Mouse (Mus musculus) CH12F3 (cell line): ENCODE data around the gene Itgam.

Source experiments
- in situ Hi-C: fragments of 300-500 bp; cut with MboI; formaldehyde crosslinking; loops from 2 replicates; pipeline ENCODE4 v1.14.3; 2020; ENCODE audit warnings: low sequenced_read_pairs

Gene Itgam

DNA sequence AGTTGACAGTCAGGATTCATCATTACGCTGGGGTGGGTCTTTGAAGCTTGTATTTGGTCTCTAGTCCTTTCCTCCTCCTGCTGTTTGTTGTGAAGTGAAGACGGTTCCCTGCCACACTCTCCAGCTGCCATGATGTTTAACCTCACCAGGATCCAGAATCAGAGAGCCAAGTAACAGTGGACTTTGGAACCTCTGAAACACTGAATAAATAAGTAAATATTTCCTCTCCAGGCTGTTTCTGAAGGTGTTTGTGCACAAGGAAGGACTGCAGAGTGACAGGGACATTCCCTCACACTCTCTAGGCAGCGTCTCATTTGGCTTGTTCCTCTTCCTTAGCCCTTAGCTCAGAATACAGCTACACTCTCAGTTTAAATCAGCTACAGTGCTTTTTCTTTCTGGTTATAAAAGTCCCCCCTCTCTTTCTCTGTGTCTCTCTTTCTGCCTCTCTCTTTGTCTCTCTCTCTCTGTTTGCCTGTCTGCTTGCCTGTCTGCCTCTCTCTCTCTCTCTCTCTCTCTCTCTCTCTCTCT lies 5.5 kb upstream of the Itgam start:
- in situ Hi-C loops: no loop called here

DNA sequence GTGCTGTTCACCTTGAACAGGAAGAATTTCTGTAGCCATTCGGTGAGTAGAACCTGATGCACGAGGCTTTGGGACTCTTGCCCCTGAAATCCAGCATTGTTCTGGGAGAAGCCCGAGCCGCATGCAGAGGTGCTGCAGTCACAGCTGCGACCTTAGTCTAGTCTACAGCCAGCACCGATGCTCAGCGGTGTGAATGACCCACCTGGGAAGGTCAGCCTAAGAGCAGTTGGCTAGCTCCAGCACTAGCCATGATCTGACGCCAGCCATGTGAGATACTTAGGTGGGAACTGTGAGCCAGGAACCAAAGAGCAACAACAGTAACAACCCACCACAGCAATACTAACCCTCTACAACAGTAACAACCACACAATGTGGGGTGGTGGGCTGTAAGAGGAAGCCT lies 4.6 kb upstream of the Itgam start:
- in situ Hi-C loops: no loop called here

GRCm38 (mm10) chr7:128058576-128058975 lies 3.9 kb upstream of the Itgam start:
- in situ Hi-C loops: no loop called here

- in situ Hi-C loops: no loop called here
Observed at GRCm38 (mm10) chr7:128059091-128059490, 3.3 kb upstream of the Itgam start.

- in situ Hi-C loops: no loop called here
Observed at GRCm38 (mm10) chr7:128063211-128063781, 856 bp downstream of the Itgam start.

- in situ Hi-C loops: no loop called here
Observed at GRCm38 (mm10) chr7:128065547-128065946, 3.1 kb downstream of the Itgam start.

DNA sequence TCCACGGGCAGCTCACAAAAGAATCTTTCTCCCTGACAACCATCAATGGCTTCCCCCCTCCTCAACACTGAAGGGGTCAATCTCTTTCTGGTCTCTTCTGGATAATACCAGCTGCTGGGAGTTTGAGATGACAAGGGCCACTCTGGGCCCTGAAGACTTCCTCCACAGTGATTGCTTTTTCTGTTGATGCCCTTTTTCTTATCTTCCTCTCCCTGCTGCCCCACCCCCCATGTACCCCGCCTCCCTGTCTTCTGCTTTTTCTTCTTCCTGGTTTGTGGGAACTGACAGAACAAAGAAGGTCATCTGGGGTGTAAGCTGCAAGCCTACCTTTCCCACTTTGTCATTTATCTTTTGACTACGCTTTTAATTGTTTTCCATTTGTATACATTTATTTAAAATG lies 5.4 kb downstream of the Itgam start:
- in situ Hi-C loops: no loop called here

DNA sequence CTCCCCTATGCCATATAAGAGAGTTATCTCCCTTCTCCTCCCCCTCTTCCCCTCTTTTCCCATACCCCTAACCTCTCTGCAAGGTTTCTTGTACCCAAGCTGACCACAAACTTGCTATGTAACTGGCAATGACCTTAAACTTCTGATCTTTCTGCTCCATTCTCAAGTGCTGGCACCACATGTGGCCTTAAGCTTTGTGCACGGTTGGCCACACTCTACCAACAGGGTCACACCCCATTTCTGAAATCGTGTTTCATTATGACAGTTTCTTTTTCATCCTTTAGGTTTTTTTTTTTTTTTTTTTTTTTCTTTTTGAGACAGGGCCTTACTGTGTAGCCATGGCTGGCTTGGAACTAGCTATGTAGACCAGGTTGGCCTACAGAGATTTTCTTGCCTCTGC lies 7.4 kb downstream of the Itgam start:
- in situ Hi-C loops: no loop called here

DNA sequence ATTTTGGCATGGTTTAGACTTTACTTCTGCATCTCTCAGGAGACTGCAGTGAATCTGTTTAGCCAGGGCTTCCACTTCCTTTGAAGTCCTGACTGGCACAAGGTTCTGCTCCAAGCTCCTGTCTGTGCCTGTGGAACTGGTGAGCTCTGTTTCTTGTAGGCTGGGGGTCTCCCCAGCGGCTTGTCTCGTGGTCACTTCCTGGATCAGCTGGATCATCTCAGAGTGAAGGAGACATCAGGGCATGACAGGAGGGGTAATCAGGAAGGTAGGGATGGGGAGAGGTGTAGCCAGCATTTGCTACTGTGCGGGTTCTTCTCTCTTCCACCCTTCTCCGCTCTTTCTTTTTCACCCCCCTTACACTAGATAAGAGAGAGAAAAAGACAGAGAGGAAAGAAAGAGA lies 9.4 kb downstream of the Itgam start:
- in situ Hi-C loops: no loop called here

- in situ Hi-C loops: no loop called here
Observed at GRCm38 (mm10) chr7:128080012-128080411, 17.6 kb downstream of the Itgam start.

DNA sequence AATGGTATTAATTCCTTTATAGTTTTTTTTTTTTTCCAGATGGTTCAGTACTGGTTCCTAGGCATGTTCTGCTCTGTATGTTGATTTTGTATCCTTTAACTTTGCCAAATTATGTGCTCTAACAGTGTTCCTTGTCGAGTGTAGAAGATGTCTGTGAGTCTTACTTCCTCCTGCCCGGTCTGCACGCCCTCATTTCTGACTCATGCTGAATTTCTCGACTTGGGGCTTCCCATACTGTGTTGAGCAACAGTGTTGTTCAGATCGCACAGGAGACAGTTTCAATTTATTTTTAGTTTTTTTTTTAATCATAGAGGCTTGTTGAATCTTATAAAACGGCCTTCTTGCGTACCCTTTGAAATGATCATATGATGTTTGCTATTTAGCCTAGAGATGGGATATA lies 26.7 kb downstream of the Itgam start:
- in situ Hi-C loops: no loop called here

- in situ Hi-C loops: no loop called here
Observed at GRCm38 (mm10) chr7:128098135-128098534, 35.7 kb downstream of the Itgam start.

- in situ Hi-C loops: loop anchor here (10.0 kb wide), 1 partner anchor 104 kb away; the partner anchor contains the start of gene Cox6a2
Observed at GRCm38 (mm10) chr7:128100742-128101357, 38.4 kb downstream of the Itgam start.

DNA sequence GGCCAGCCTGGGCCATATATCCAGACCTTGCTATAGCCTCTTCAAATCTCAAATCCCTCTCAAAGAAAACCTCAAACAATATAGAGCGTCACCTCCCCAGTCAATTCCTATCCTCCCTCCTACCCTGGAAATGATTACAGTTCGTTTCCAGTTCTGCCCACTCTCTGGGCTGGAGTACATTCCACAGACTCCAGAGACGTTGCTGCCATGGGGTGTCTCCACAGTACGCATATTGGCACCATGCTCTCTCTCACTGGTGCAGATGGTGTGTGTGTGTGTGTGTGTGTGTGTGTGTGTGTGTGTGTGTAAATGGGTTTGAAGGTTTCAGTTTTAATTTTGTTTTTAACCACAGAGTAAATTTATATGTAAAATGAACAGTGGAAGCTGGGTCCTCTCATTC lies 42.8 kb downstream of the Itgam start:
- in situ Hi-C loops: loop anchor here (10.0 kb wide), 1 partner anchor 100 kb away; the partner anchor contains the start of gene Cox6a2

GRCm38 (mm10) chr7:128107462-128107861 lies 45.0 kb downstream of the Itgam start:
- in situ Hi-C loops: loop anchor here (10.0 kb wide), 1 partner anchor 97 kb away; the partner anchor contains the start of gene Cox6a2

- in situ Hi-C loops: no loop called here
Observed at GRCm38 (mm10) chr7:128110314-128110713, 47.9 kb downstream of the Itgam start.

DNA sequence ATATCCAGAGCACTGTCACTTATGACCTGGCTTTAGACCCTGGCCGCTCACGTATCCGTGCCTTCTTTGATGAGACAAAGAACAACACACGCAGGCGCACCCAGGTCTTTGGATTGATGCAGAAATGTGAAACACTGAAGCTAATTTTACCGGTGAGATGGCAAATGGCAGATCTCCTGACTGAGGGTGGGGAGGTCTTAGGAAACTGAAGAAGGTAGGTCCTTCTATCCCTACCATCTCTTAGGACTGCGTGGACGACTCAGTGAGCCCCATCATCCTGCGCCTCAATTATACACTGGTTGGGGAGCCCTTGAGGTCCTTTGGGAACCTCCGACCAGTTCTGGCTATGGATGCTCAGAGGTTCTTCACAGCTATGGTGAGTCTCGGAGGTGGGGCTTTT lies 49.7 kb downstream of the Itgam start:
- in situ Hi-C loops: no loop called here

DNA sequence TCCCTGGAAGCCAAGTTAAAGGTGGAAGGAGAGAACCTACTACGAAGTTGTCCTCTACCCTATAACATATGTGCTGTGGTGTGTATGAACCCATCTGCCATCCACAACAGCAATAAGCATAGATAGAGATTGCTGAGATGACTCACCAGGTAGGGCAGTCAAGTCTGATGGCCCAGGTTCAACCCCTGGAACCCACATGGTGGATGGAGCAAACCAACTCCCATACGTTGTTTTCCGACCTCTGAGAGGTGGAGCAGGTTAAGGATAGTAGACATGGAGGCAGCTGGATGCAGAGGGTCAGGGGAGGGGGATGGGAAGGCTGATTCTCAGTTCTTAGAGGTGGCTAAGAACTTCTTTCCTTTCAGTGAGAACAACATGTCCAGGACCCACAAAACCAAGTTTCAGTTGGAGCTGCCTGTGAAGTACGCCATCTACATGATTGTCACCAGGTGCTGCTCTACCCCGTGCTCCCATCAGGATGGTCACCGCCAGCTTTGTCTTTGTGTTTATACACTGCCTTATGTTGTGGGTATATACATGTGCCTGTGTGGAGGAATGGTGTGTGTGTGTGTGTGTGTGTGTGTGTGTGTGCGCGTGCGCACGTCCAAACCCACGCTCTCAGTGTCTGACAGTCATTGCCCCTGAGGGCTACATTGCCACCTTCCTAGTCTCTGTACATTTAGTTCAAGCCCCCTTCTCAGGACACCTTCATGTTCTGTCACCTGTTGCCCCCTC lies 52.1 kb downstream of the Itgam start:
- in situ Hi-C loops: no loop called here

GRCm38 (mm10) chr7:128115211-128115958 lies 52.9 kb downstream of the Itgam start:
- in situ Hi-C loops: no loop called here

DNA sequence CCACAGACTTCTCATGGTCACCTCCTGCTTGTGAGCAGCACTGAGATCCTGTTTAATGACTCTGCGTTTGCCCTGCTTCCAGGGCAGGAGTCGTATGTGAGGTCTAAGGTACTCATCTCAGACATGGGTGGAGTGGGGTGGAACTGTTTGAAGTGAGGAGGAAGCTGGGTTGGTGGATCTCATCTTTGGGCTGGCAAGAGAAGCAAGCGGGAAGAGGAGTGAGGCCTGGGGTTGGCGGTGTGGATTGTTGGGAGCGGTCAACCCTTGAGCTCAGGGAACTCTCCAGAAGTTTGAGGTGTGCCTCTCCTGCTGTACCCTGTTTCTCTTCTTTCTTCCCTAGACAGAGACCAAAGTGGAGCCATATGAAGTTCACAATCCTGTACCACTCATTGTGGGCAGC lies 54.0 kb downstream of the Itgam start:
- in situ Hi-C loops: no loop called here
